Mouse (Mus musculus): ENCODE results near the gene Gm49361.

GRCm38 (mm10) chr14:57746001-57746771 is at the start of gene Gm49361:
- TF ChIP-seq CTCF (IDR thresholded peaks at IDR 0.05; ENCODE audit: low read depth, low read length): no peak
- peak; percentile 46; the same call in 1 of the 2 replicates for TF ChIP-seq POLR2A (IDR thresholded peaks at IDR 0.05; ENCODE audit: extremely low read depth, insufficient read depth, low read length)
